In genomic region chr5:37241224-37241623, GRCm38 (mm10) we compare ENCODE assay signal across 10 mouse cellular contexts. TPM values are rescaled to one million over a fixed set of nuclear protein-coding genes. Genes with fewer than 3 reads are reported as not detected.
DNase-seq lines count a peak whose midpoint lies in the region; ATAC-seq and TF ChIP-seq lines count a peak whose summit lies in the region.
"Had no signal": no experiment of that assay in that cellular context is flagged by ENCODE, and none has a peak within 500 bp of the region (broad histone marks: within the 10 kb centered on the region; RNA-seq: fewer than 3 reads in every experiment).

No protein-coding gene starts in this region.

- H3K36me3 ChIP-seq in kidney, embryonic 14.5 days (ENCODE audit: control insufficient read depth, insufficient read depth, low read length): no peaks in the 10 kb centered on the region
- H3K36me3 ChIP-seq in kidney, adult 2 months (ENCODE audit: control insufficient read depth, insufficient read depth, low read length): no peaks in the 10 kb centered on the region
- no peaks in the 10 kb centered on the region for H3K36me3 ChIP-seq in hindbrain, embryonic 11.5 days (ENCODE audit: control insufficient read depth, insufficient read depth, low read length)
- no peaks in the 10 kb centered on the region for H3K36me3 ChIP-seq in midbrain, embryonic 14.5 days (ENCODE audit: control insufficient read depth, insufficient read depth, low read length)

- peaks cover 11% of the 10 kb centered on the region; the same call in 1 of the 2 replicates for H3K4me1 ChIP-seq in kidney, embryonic 14.5 days (ENCODE audit: control insufficient read depth, insufficient read depth, low read length)
- H3K4me1 ChIP-seq in kidney, adult 2 months (ENCODE audit: control insufficient read depth, insufficient read depth, low read length): no peaks in the 10 kb centered on the region
- peaks cover 3% of the 10 kb centered on the region for H3K4me1 ChIP-seq in cortical plate, adult 2 months (ENCODE audit: control insufficient read depth, insufficient read depth, low read length)
- H3K4me1 ChIP-seq in hindbrain, embryonic 11.5 days (replicated peaks; ENCODE audit: control insufficient read depth, insufficient read depth, low read length): peaks cover 3% of the 10 kb centered on the region; the same call in 1 of the 2 replicates
- peaks cover 24% of the 10 kb centered on the region for H3K4me1 ChIP-seq in midbrain, embryonic 14.5 days (ENCODE audit: control insufficient read depth, insufficient read depth, low read length)

- no peaks in the 10 kb centered on the region for H3K9me3 ChIP-seq in kidney, embryonic 14.5 days (ENCODE audit: control insufficient read depth, low read length)
- no peaks in the 10 kb centered on the region for H3K9me3 ChIP-seq in hindbrain, embryonic 11.5 days (ENCODE audit: control insufficient read depth, low read length)
- H3K9me3 ChIP-seq in midbrain, embryonic 14.5 days (ENCODE audit: control insufficient read depth, low read length): no peaks in the 10 kb centered on the region

- no peak for TF ChIP-seq CTCF in kidney, adult 2 months (conservative IDR thresholded peaks at IDR 0.05; ENCODE audit: insufficient read depth, insufficient read length, low read depth, low read length)
- TF ChIP-seq CTCF in cortical plate, adult 2 months (IDR thresholded peaks at IDR 0.05; ENCODE audit: extremely low read depth, insufficient read depth, low read length): no peak

- ATAC-seq in kidney, embryonic 14.5 days (ENCODE audit: low FRiP score, low TSS enrichment): 0 out of 2 replicates have a peak, but pooled peaks have one; percentile 3
- peak; percentile 8 for ATAC-seq in hindbrain, embryonic 11.5 days (ENCODE audit: low FRiP score)
- 0 out of 2 replicates have a peak, but pooled peaks have one; percentile 0 for ATAC-seq in midbrain, embryonic 14.5 days (ENCODE audit: low FRiP score, low TSS enrichment)
- ATAC-seq: CD4-positive, CD25-positive, alpha-beta regulatory T cell, adult 4 months had no signal

- H3K4me3 ChIP-seq in kidney, embryonic 14.5 days (ENCODE audit: low read length): peak overlapping the region; percentile 41; the same call in 1 of the 2 replicates
- no peak overlapping the region for H3K4me3 ChIP-seq in kidney, adult 2 months (ENCODE audit: insufficient read depth, low read depth, low read length)
- peak overlapping the region; percentile 94 for H3K4me3 ChIP-seq in cortical plate, adult 2 months (ENCODE audit: insufficient read depth, low read length)
- peak overlapping the region; percentile 52 for H3K4me3 ChIP-seq in hindbrain, embryonic 11.5 days (ENCODE audit: low read depth, low read length)
- peak overlapping the region; percentile 69 for H3K4me3 ChIP-seq in midbrain, embryonic 14.5 days (replicated peaks; ENCODE audit: low read depth, low read length)

- H3K27me3 ChIP-seq in kidney, embryonic 14.5 days (ENCODE audit: control insufficient read depth, insufficient read depth, low read length): peaks cover 53% of the 10 kb centered on the region
- H3K27me3 ChIP-seq in kidney, adult 2 months (replicated peaks; ENCODE audit: control insufficient read depth, insufficient read depth, low read length): 0 out of 2 replicates have a peak, but pooled peaks cover 3% of the 10 kb centered on the region
- peaks cover 35% of the 10 kb centered on the region for H3K27me3 ChIP-seq in hindbrain, embryonic 11.5 days (ENCODE audit: control insufficient read depth, insufficient read depth, low read length)
- peaks cover 8% of the 10 kb centered on the region for H3K27me3 ChIP-seq in midbrain, embryonic 14.5 days (ENCODE audit: control insufficient read depth, insufficient read depth, low read length)

- peak overlapping the region; percentile 70; the same call in 1 of the 2 replicates for H3K4me2 ChIP-seq in kidney, embryonic 14.5 days (replicated peaks; ENCODE audit: low read depth, low read length)
- peak overlapping the region; percentile 80 for H3K4me2 ChIP-seq in hindbrain, embryonic 11.5 days (replicated peaks; ENCODE audit: low read depth, low read length)
- peak overlapping the region; percentile 91 for H3K4me2 ChIP-seq in midbrain, embryonic 14.5 days (ENCODE audit: low read length)

- DNase-seq in kidney, adult 2 months: no peak
- DNase-seq in hindbrain, embryonic 11.5 days (ENCODE audit: low spot score): peak; percentile 27
- DNase-seq in midbrain, embryonic 14.5 days: no peak
- no peak for DNase-seq in cerebellum, adult 9-10 months
- no peak for DNase-seq in frontal cortex, postnatal 36 days (ENCODE audit: low spot score in 2 of 2)
- DNase-seq in spleen, postnatal 4 days (ENCODE audit: low spot score in 2 of 2): no peak
- DNase-seq: lung, postnatal 10 days had no signal

- H3K9ac ChIP-seq in kidney, embryonic 14.5 days (ENCODE audit: low read depth, low read length): no peak overlapping the region
- peak overlapping the region; percentile 36; the same call in 1 of the 2 replicates for H3K9ac ChIP-seq in hindbrain, embryonic 11.5 days (ENCODE audit: low read depth, low read length)
- peak overlapping the region; percentile 83 for H3K9ac ChIP-seq in midbrain, embryonic 14.5 days (replicated peaks; ENCODE audit: low read length)

- no peak overlapping the region for H3K27ac ChIP-seq in kidney, embryonic 14.5 days (ENCODE audit: low read depth, low read length)
- no peak overlapping the region for H3K27ac ChIP-seq in kidney, adult 2 months (ENCODE audit: insufficient read depth, low read depth, low read length)
- H3K27ac ChIP-seq in cortical plate, adult 2 months (ENCODE audit: insufficient read depth, low read length): 0 out of 2 replicates have a peak overlapping the region, but pooled peaks have one; percentile 27
- peak overlapping the region; percentile 63 for H3K27ac ChIP-seq in hindbrain, embryonic 11.5 days (ENCODE audit: low read depth, low read length)
- H3K27ac ChIP-seq in midbrain, embryonic 14.5 days (replicated peaks; ENCODE audit: low read depth, low read length): peak overlapping the region; percentile 75

- no peak for TF ChIP-seq POLR2A in kidney, adult 2 months (IDR thresholded peaks at IDR 0.05; ENCODE audit: low read depth, low read length)
- TF ChIP-seq POLR2A in cortical plate, adult 2 months (IDR thresholded peaks at IDR 0.05; ENCODE audit: extremely low read depth, insufficient read depth, low read length): no peak

- WGBS in kidney, embryonic 14.5 days: 11% methylated on average over 9 of the region's 9 CpGs
- WGBS in kidney, adult 2 months: 14% methylated on average over 9 of the region's 9 CpGs
- 16% methylated on average over 9 of the region's 9 CpGs for WGBS in hindbrain, embryonic 11.5 days
- 7% methylated on average over 9 of the region's 9 CpGs for WGBS in midbrain, embryonic 14.5 days

RNA-seq across cellular contexts. Expression of gene Crmp1, which starts 0.5 kb away (rescaled TPM):
- polyA plus RNA-seq in kidney, embryonic 14.5 days (2014; fragmentation: Nextera tagmentation; extraction: Ambion mirVana): 9.7 and 12.0 TPM in 2 replicates
- 0.57 and 0.59 TPM in 2 replicates for polyA plus RNA-seq in kidney, adult 2 months (2012; rRNA removed)
- 194 and 217 TPM in 2 replicates for polyA plus RNA-seq in cortical plate, adult 2 months (2012; rRNA removed)
- polyA plus RNA-seq in hindbrain, embryonic 11.5 days (2014; fragmentation: Nextera tagmentation; extraction: Ambion mirVana): 340 and 413 TPM in 2 replicates
- polyA plus RNA-seq in midbrain, embryonic 14.5 days (2014; fragmentation: Nextera tagmentation; extraction: Ambion mirVana): 906 and 957 TPM in 2 replicates

Comparison
In these comparisons a context has a peak if more than half of its experiments do, and no peak if none do; other contexts are left out.
1. H3K27ac ChIP-seq: peak in cortical plate, adult 2 months (single experiment), hindbrain, embryonic 11.5 days (single experiment) and midbrain, embryonic 14.5 days (single experiment); none in kidney, embryonic 14.5 days (single experiment) and kidney, adult 2 months (single experiment).
2. RNA of gene Crmp1, which starts 0.5 kb away (polyA plus RNA-seq): 906 to 957 TPM in midbrain, embryonic 14.5 days, 340 to 413 TPM in hindbrain, embryonic 11.5 days and 194 to 217 TPM in cortical plate, adult 2 months; 9.7 to 12.0 TPM in kidney, embryonic 14.5 days and 0.57 to 0.59 TPM in kidney, adult 2 months; every median in the first group is over 10 times any median in the second.
3. Peak in every context shown above with its lines, with median percentiles within 50 percentile points of each other: ATAC-seq and H3K4me2 ChIP-seq.